Mouse (Mus musculus): ENCODE results near the gene Otx2.

DNA sequence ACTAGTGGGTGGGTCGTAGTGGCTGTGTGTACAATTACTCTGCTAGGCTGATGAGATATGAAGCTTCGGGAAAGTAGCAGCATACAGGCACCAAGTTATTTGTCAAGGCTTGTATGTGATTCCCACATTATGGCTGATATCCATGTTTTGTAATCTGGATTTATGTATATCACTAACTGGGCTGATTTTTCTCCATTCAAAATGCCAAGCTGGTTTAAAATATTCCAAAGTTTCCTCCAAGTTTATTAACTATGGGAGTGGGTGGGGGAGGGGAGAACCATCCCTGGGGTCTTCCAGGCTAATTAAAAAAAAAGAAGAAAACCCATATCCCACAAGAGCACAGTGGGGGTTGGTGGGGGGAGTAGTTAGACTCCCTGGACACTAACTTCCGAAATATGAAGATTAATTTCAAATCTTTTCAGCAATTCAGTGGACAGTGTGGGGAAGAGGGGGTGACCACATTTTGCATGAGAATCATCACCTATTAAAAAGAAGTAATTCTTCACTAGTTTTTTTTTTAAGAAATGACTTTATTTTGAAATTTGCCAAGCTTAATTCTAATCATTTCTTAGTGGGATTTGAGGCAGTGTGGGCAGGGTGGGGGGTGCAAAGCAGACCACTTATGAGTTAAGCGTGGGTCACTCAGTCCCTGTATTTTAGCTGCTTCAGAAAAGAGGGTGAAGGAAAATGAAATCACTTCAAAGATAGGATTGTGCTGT is 2.7 kb downstream of the Otx2 start:
- no peak for TF ChIP-seq POLR2A (IDR thresholded peaks at IDR 0.05; ENCODE audit: low read depth, low read length)
- TF ChIP-seq CTCF (IDR thresholded peaks at IDR 0.05; ENCODE audit: extremely low read depth, insufficient read length, insufficient replicate concordance, low read depth, low read length) = no peak

All from small intestine, adult 2 months (tissue).